Mouse (Mus musculus) MEL (cell line): ENCODE results near the gene Cep152. TPM values are rescaled to one million over a fixed set of nuclear protein-coding genes. Genes with fewer than 3 reads are reported as not detected.

ENCODE experiments used
- DNase-seq: peaks from one replicate; pipeline ENCODE4 v3.0.0; 2011; ENCODE audit warnings: low read depth, low spot score
- H3K27ac ChIP-seq: 2 replicates; pipeline ENCODE4 v1.5.1; 2012; ENCODE audit warnings: low read depth, mild to moderate bottlenecking, control low read depth, low read length, moderate library complexity; ENCODE audit not compliant: control insufficient read depth
- H3K27me3 ChIP-seq, 2 experiments: fragments of 150-350 bp in 1 of 2; sonication (generic) in 1 of 2; 2 replicates each; pipeline ENCODE4 v1.6.1; 2012; ENCODE audit warnings: low read length in 2 of 2, mild to moderate bottlenecking in 2 of 2, improper control_type of control experiment in 1 of 2, moderate library complexity in 1 of 2; ENCODE audit not compliant: insufficient read depth in 2 of 2, control insufficient read depth in 1 of 2
- H3K36me3 ChIP-seq, 2 experiments: 2 replicates each; pipeline ENCODE4 v1.6.1; 2012 to 2014; ENCODE audit warnings: low read length in 2 of 2, improper control_type of control experiment in 1 of 2, inconsistent platforms in 1 of 2, mild to moderate bottlenecking in 1 of 2; ENCODE audit not compliant: insufficient read depth in 2 of 2, control insufficient read depth in 1 of 2
- H3K4me1 ChIP-seq, 2 experiments: fragments of 150-350 bp in 1 of 2; sonication (generic) in 1 of 2; 2 replicates each; pipeline ENCODE4 v1.6.1; 2012; ENCODE audit warnings: low read length in 2 of 2, improper control_type of control experiment in 1 of 2, mild to moderate bottlenecking in 1 of 2; ENCODE audit not compliant: insufficient read depth in 2 of 2, control insufficient read depth in 1 of 2
- H3K4me3 ChIP-seq, 2 experiments: fragments of 150-350 bp in 1 of 2; sonication (generic) in 1 of 2; 2 replicates each; pipeline ENCODE4 v1.5.1; 2012; ENCODE audit warnings: low read depth in 2 of 2, low read length in 2 of 2, mild to moderate bottlenecking in 2 of 2, moderate library complexity in 2 of 2, control low read depth in 1 of 2, improper control_type of control experiment in 1 of 2; ENCODE audit not compliant: control insufficient read depth in 1 of 2, insufficient read depth in 1 of 2
- H3K79me2 ChIP-seq: 2 replicates; pipeline ENCODE4 v1.6.1; 2012; ENCODE audit warnings: mild to moderate bottlenecking, low read length, moderate library complexity; ENCODE audit not compliant: control insufficient read depth, poor library complexity, insufficient read depth
- H3K9ac ChIP-seq: 2 replicates; pipeline ENCODE4 v1.6.1; 2012; ENCODE audit warnings: low read depth, mild to moderate bottlenecking, control low read depth, low read length, moderate library complexity; ENCODE audit not compliant: control insufficient read depth, poor library complexity, severe bottlenecking
- H3K9me3 ChIP-seq: fragments of 150-350 bp; sonication (generic); replicated peaks from 2 replicates; pipeline ENCODE4 v1.6.1; 2012; ENCODE audit warnings: mild to moderate bottlenecking, low read length, improper control_type of control experiment, moderate library complexity; ENCODE audit not compliant: insufficient read depth
- CHD1 ChIP-seq: IDR thresholded peaks from 2 replicates; pipeline ENCODE4 v1.6.1; 2012; ENCODE audit warnings: low read depth, mild to moderate bottlenecking, inconsistent platforms, low read length, improper control_type of control experiment
- EP300 ChIP-seq, 2 experiments: IDR thresholded peaks; 2 replicates each; pipeline ENCODE4 v1.6.1; 2011; ENCODE audit warnings: improper control_type of control experiment in 2 of 2, low read length in 2 of 2, low read depth in 1 of 2, mild to moderate bottlenecking in 1 of 2
- ETS1 ChIP-seq: IDR thresholded peaks from 2 replicates; pipeline ENCODE4 v1.6.1; 2012; ENCODE audit warnings: low read depth, mild to moderate bottlenecking, inconsistent platforms, low read length, improper control_type of control experiment, moderate library complexity
- GATA1 ChIP-seq: IDR thresholded peaks from 2 replicates; pipeline ENCODE4 v1.6.1; 2011; ENCODE audit warnings: low read depth, low read length, improper control_type of control experiment
- HCFC1 ChIP-seq: IDR thresholded peaks from 2 replicates; pipeline ENCODE4 v1.6.1; 2012; ENCODE audit warnings: low read depth, mild to moderate bottlenecking, inconsistent platforms, low read length, improper control_type of control experiment, moderate library complexity
- MAFK ChIP-seq: IDR thresholded peaks from 2 replicates; pipeline ENCODE4 v1.6.1; 2011; ENCODE audit warnings: low read depth, mild to moderate bottlenecking, low read length, improper control_type of control experiment, borderline replicate concordance
- MAX ChIP-seq: IDR thresholded peaks from 2 replicates; pipeline ENCODE4 v1.6.1; 2011; ENCODE audit warnings: low read length, improper control_type of control experiment
- MEF2A ChIP-seq: IDR thresholded peaks from 2 replicates; pipeline ENCODE4 v1.6.1; 2014; ENCODE audit warnings: low read depth, mild to moderate bottlenecking, inconsistent platforms, low read length, improper control_type of control experiment; ENCODE audit not compliant: poor library complexity, insufficient replicate concordance, severe bottlenecking; ENCODE audit errors: extremely low read depth
- MXI1 ChIP-seq: IDR thresholded peaks from 2 replicates; pipeline ENCODE4 v1.6.1; 2011; ENCODE audit warnings: mild to moderate bottlenecking, low read depth, low read length, improper control_type of control experiment
- NELFE ChIP-seq: IDR thresholded peaks from 2 replicates; pipeline ENCODE4 v1.6.1; 2011; ENCODE audit warnings: low read depth, low read length, improper control_type of control experiment
- POLR2A ChIP-seq, 2 experiments: IDR thresholded peaks; 2 replicates each; pipeline ENCODE4 v1.6.1; 2011 to 2012; ENCODE audit warnings: low read length in 2 of 2, mild to moderate bottlenecking in 2 of 2, control low read depth in 1 of 2, improper control_type of control experiment in 1 of 2, low read depth in 1 of 2, moderate library complexity in 1 of 2; ENCODE audit not compliant: control insufficient read depth in 1 of 2, insufficient read depth in 1 of 2, poor library complexity in 1 of 2
- POLR2AphosphoS2 ChIP-seq: IDR thresholded peaks from 2 replicates; pipeline ENCODE4 v1.6.1; 2011; ENCODE audit warnings: low read length, improper control_type of control experiment
- POLR2AphosphoS5 ChIP-seq: IDR thresholded peaks from 2 replicates; pipeline ENCODE4 v1.6.1; 2012; ENCODE audit warnings: low read depth, borderline replicate concordance, mild to moderate bottlenecking, inconsistent platforms, low read length, moderate library complexity, mixed read lengths
- RCOR1 ChIP-seq: IDR thresholded peaks from 2 replicates; pipeline ENCODE4 v1.6.1; 2012; ENCODE audit warnings: low read depth, mild to moderate bottlenecking, inconsistent platforms, low read length, improper control_type of control experiment
- SIN3A ChIP-seq: IDR thresholded peaks from 2 replicates; pipeline ENCODE4 v1.6.1; 2012; ENCODE audit warnings: low read length, improper control_type of control experiment, inconsistent platforms
- SMC3 ChIP-seq: IDR thresholded peaks from 2 replicates; pipeline ENCODE4 v1.6.1; 2011; ENCODE audit warnings: low read depth, low read length, improper control_type of control experiment
- TBP ChIP-seq: IDR thresholded peaks from 2 replicates; pipeline ENCODE4 v1.8.0; 2011; ENCODE audit warnings: low read depth, low read length, improper control_type of control experiment
- USF1 ChIP-seq: IDR thresholded peaks from 2 replicates; pipeline ENCODE4 v1.6.1; 2014; ENCODE audit warnings: low read depth, mild to moderate bottlenecking, inconsistent platforms, low read length, improper control_type of control experiment, moderate library complexity
- ZC3H11A ChIP-seq: IDR thresholded peaks from 2 replicates; pipeline ENCODE4 v1.6.1; 2012; ENCODE audit warnings: low read depth, mild to moderate bottlenecking, inconsistent platforms, low read length, improper control_type of control experiment
- polyA plus RNA-seq, 2 experiments: library from polyadenylated mRNA; stranded (reverse) in 1 of 2; unstranded in 1 of 2; fragments of >175 nt in 1 of 2; fragments of >200 nt in 1 of 2; gene quantifications; 2 replicates each; pipeline versions ENCODE4 v1.2.1 to v1.2.4; 2012; ENCODE audit warnings: low replicate concordance in 2 of 2, low read depth in 1 of 2; ENCODE audit not compliant: insufficient read length in 2 of 2, insufficient read depth in 1 of 2, missing spikeins in 1 of 2
- total RNA-seq: library from RNA; depleted of rRNA; stranded (reverse); fragments of 300-350 nt; gene quantifications from 2 replicates; pipeline ENCODE4 v1.2.3, GENCODE M21; 2012

Gene Cep152
- total and polyA plus RNA-seq, 3 experiments: 13.9 to 14.1 TPM; not detected in 1

GRCm38 (mm10) chr2:125576498-125576897, 48.4 kb downstream of the Cep152 start:
- no peak for DNase-seq
- Histone ChIP-seq H3K9me3 (no peaks in the 10 kb centered on the region), H3K9ac (no peak overlapping the region), H3K4me1 (no peaks in the 10 kb centered on the region; a peak in 1 of 4 replicates), H3K79me2 (0 out of 2 replicates have a peak, but pooled peaks cover 2% of the 10 kb centered on the region), H3K4me3 (no peak overlapping the region), H3K27me3 (no peaks in the 10 kb centered on the region), H3K27ac (no peak overlapping the region), H3K36me3 (peaks cover 2 to 27% of the 10 kb centered on the region in 2 experiments)
- TF ChIP-seq MAFK (no peak), CHD1 (no peak), HCFC1 (no peak)

- no peak overlapping the region for H3K4me3 ChIP-seq
- H3K79me2 ChIP-seq: 0 out of 2 replicates have a peak, but pooled peaks cover 2% of the 10 kb centered on the region
- H3K27me3 ChIP-seq: no peaks in the 10 kb centered on the region
- no peak overlapping the region for H3K27ac ChIP-seq
- H3K36me3 ChIP-seq: peaks cover 2 to 27% of the 10 kb centered on the region in 2 experiments
- TF ChIP-seq SMC3 (0 out of 2 replicates have a peak, but pooled peaks have one; percentile 13), EP300 (IDR thresholded peaks at IDR 0.05; ENCODE audit: low read depth in 1 of 2, low read length in 2 of 2) (no peak), TBP (no peak), ZC3H11A (no peak), GATA1 (peak; percentile 22; the same call in 1 of the 2 replicates)
- H3K4me1 ChIP-seq: no peaks in the 10 kb centered on the region; a peak in 1 of 4 replicates
- peak; percentile 62 for DNase-seq
- no peak overlapping the region for H3K9ac ChIP-seq
- H3K9me3 ChIP-seq: no peaks in the 10 kb centered on the region
Measured at GRCm38 (mm10) chr2:125575766-125576165, 49.1 kb downstream of the Cep152 start.

DNA sequence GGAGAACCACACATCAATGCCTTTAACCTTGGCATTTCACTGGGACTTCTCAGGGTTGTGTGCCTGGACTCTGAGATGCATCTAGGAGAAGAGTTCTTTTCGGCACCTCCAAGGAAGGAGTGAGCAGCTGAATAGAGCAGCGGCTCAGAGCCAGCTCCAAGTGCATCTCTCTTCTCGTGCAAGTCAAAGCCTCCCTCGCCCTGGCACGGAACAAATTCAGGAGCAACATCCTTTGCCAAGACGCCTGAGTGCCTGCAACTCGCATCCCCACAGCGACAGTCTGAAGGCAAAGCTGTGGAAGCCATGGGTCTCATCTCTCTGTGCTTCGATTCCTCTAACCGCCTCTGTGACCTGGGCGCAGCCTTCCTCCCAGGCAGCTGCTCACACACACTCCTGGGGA, 61.0 kb downstream of the Cep152 start:
- Histone ChIP-seq H3K4me1 (no peaks in the 10 kb centered on the region), H3K27ac (no peak overlapping the region), H3K9ac (no peak overlapping the region)
- no peak for TF ChIP-seq SIN3A
- no peak for TF ChIP-seq RCOR1
- no peak for TF ChIP-seq POLR2A (IDR thresholded peaks at IDR 0.05; ENCODE audit: control insufficient read depth in 1 of 2, insufficient read depth in 1 of 2, low read depth in 1 of 2, low read length in 2 of 2, poor library complexity in 1 of 2)
- no peak for TF ChIP-seq USF1
- no peak for TF ChIP-seq MEF2A
- TF ChIP-seq TBP: no peak
- no peak for TF ChIP-seq NELFE
- TF ChIP-seq MAX: no peak
- no peak for TF ChIP-seq POLR2AphosphoS2
- no peak for TF ChIP-seq ETS1
- no peak for TF ChIP-seq MXI1
- TF ChIP-seq POLR2AphosphoS5: no peak
- no peak for TF ChIP-seq SMC3
- TF ChIP-seq, all 39 proteins: peak for 0
- Histone ChIP-seq H3K9me3 (no peaks in the 10 kb centered on the region), H3K27me3 (no peaks in the 10 kb centered on the region), H3K79me2 (no peaks in the 10 kb centered on the region), H3K36me3 (peaks cover 0 to 9% of the 10 kb centered on the region in 2 experiments; a peak in 2 of 4 replicates), H3K4me3 (no peak overlapping the region)
- no peak for DNase-seq
